Mouse (Mus musculus) liver, adult 2 months (tissue): Measurements from ENCODE around the gene Unc5b. TPM values are rescaled to one million over a fixed set of nuclear protein-coding genes. Genes with fewer than 3 reads are reported as not detected.

Experiments
- DNase-seq: peaks from one replicate; pipeline ENCODE4 v3.0.0-alpha.2; 2011; ENCODE audit warnings: low read depth, low spot score; ENCODE audit errors: extremely low read depth
- H3K27ac ChIP-seq: fragments of 200-500 bp; replicated peaks from 2 replicates; pipeline ENCODE4 v1.5.1; 2012; ENCODE audit warnings: low read depth, mild to moderate bottlenecking, control low read depth, inconsistent platforms, low read length; ENCODE audit not compliant: insufficient read depth
- H3K27me3 ChIP-seq: fragments of 200-500 bp; 2 replicates; pipeline ENCODE4 v1.6.1; 2012; ENCODE audit warnings: mild to moderate bottlenecking, moderate library complexity, low read length, inconsistent platforms; ENCODE audit not compliant: control insufficient read depth, insufficient read depth
- H3K36me3 ChIP-seq: fragments of 200-500 bp; 2 replicates; pipeline ENCODE4 v1.6.1; 2012; ENCODE audit warnings: low read length, inconsistent platforms; ENCODE audit not compliant: control insufficient read depth, insufficient read depth
- H3K4me1 ChIP-seq: fragments of 200-500 bp; 2 replicates; pipeline ENCODE4 v1.6.1; 2011; ENCODE audit warnings: low read length; ENCODE audit not compliant: control insufficient read depth, insufficient read depth
- H3K4me3 ChIP-seq: fragments of 200-500 bp; 2 replicates; pipeline ENCODE4 v1.5.1; 2011; ENCODE audit warnings: low read depth, mild to moderate bottlenecking, control low read depth, low read length, moderate library complexity; ENCODE audit not compliant: insufficient read depth
- H3K79me2 ChIP-seq: fragments of 200-500 bp; 2 replicates; pipeline ENCODE4 v1.6.1; 2012; ENCODE audit warnings: inconsistent platforms, mild to moderate bottlenecking, low read length, moderate library complexity; ENCODE audit not compliant: control insufficient read depth, insufficient read depth
- H3K9ac ChIP-seq: fragments of 200-500 bp; 2 replicates; pipeline ENCODE4 v1.6.1; 2012; ENCODE audit warnings: low read depth, mild to moderate bottlenecking, control low read depth, inconsistent platforms, low read length
- CTCF ChIP-seq: fragments of 200-500 bp; IDR thresholded peaks from 2 replicates; pipeline ENCODE4 v1.5.1; 2011; ENCODE audit warnings: low read depth, low read length, control low read depth
- POLR2A ChIP-seq: fragments of 200-500 bp; IDR thresholded peaks from 2 replicates; pipeline ENCODE4 v1.6.1; 2011; ENCODE audit warnings: low read length, control low read depth; ENCODE audit not compliant: insufficient read depth; ENCODE audit errors: extremely low read depth
- WGBS: fragments of 180-500 bp; shearing (Covaris S2); methylation state at CpG from one replicate; pipeline ENCODE4 v1.1.7; 2018; 5-methylcytosine and 5-hydroxymethylcytosine counted together
- polyA plus RNA-seq: library from polyadenylated mRNA; depleted of rRNA; stranded (reverse); fragments of >200 nt; gene quantifications from 2 replicates; pipeline ENCODE4 v1.2.3, GENCODE M21; 2012
- total RNA-seq: library from RNA; depleted of rRNA; stranded (reverse); fragments of >200 nt; gene quantifications from 2 replicates; pipeline ENCODE4 v1.2.3, GENCODE M21; 2014

Unc5b gene
- total and polyA plus RNA-seq, 2 experiments: 0.83 to 1.0 TPM

DNA sequence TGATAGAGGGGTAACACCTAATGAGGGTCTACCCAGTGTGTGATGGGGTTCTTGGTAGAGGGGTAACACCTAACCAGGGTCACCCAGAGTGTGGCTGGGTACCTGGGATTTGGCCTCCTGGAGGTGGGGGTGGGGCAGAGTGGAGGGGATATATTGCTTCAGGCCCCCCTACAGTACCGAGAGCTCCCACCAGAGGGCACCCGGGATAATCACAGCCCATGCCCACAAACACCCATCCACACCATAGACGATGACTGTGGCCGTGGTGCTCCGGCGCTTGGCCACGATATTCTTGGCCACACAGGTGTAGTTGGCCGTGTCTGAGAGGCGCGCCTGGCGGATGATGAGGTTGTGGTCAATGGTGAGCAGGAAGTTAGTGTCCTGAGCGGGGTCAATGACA, 52.8 kb downstream of the Unc5b start:
- no peak overlapping the region for H3K9ac ChIP-seq
- H3K4me3 ChIP-seq: no peak overlapping the region
- H3K27me3 ChIP-seq: no peaks in the 10 kb centered on the region
- no peaks in the 10 kb centered on the region for H3K4me1 ChIP-seq
- TF ChIP-seq CTCF: peak; percentile 61
- no peak for TF ChIP-seq POLR2A
- 68% methylated on average over 12 of the region's 12 CpGs for WGBS
- no peak for DNase-seq
- no peak overlapping the region for H3K27ac ChIP-seq
- H3K79me2 ChIP-seq: no peaks in the 10 kb centered on the region
- H3K36me3 ChIP-seq: no peaks in the 10 kb centered on the region

DNA sequence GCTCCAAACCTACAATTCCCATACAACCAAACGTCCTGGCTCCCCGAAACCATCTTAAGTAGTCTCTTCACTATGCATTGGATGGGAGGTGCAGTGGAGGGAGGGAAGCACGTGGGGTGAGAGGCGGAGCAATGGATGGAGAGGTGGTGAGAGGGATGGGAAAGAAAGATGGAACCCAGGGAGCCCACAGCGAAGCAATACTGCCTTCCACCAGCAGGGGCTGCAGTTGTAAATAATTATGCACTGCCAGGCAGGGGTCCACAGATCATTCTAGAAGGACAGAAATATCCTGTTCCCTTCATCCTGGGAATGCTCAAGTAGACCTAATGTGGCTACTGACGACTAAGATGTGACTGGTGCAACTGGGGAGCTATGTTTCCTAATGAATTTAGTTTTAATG, 55.9 kb downstream of the Unc5b start:
- H3K27ac ChIP-seq: no peak overlapping the region
- TF ChIP-seq POLR2A (no peak), CTCF (peak; percentile 50)
- WGBS: 87% methylated on average over 6 of the region's 6 CpGs
- no peak overlapping the region for H3K4me3 ChIP-seq
- no peaks in the 10 kb centered on the region for H3K79me2 ChIP-seq
- no peaks in the 10 kb centered on the region for H3K4me1 ChIP-seq
- no peaks in the 10 kb centered on the region for H3K36me3 ChIP-seq
- DNase-seq: no peak
- H3K27me3 ChIP-seq: no peaks in the 10 kb centered on the region
- no peak overlapping the region for H3K9ac ChIP-seq

DNA sequence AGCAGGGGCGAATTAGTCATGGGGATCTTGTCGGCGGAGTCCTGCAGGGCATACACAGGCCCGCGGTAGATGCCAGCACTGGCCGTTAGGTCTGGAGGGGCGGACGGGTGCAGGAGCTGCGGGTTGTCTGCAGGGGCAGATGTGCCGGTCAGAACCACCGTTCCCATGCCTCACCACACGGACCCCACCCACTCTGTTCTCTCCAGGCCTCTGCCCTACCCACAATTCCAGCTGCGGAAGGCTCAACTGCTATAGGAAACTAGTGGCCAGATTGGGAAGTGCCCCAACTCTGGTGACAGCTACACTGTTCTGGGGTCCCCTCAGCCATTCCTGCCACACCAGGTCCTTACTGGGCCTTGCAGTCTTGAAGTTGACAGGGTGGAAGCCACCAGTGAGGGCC, 56.8 kb downstream of the Unc5b start:
- DNase-seq: no peak
- TF ChIP-seq CTCF (no peak), POLR2A (no peak)
- Histone ChIP-seq H3K27ac (no peak overlapping the region), H3K79me2 (no peaks in the 10 kb centered on the region), H3K4me3 (no peak overlapping the region), H3K27me3 (no peaks in the 10 kb centered on the region), H3K36me3 (no peaks in the 10 kb centered on the region), H3K4me1 (no peaks in the 10 kb centered on the region), H3K9ac (no peak overlapping the region)
- 97% methylated on average over 13 of the region's 13 CpGs for WGBS

DNA sequence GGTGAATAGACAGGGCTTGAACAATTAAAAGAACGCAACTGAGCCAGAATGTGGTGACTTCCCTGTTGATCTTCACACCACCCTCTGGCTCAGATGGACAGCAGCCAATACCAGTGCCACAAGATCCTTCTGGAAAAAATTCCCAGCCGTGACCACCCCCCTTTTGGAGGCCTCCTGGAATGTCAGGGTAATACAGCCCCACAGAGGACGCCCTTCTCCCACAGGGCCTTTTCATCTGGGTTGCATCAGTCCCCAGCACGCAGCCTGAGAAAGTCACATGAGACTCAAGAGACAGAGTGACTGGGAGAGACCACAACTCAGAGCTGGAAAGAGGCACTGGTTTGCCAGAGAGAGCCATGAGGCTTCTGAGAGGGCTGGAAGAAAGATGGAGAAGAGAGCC, 60.5 kb downstream of the Unc5b start:
- no peak for DNase-seq
- Histone ChIP-seq H3K27ac (no peak overlapping the region), H3K79me2 (no peaks in the 10 kb centered on the region), H3K27me3 (no peaks in the 10 kb centered on the region), H3K4me1 (no peaks in the 10 kb centered on the region), H3K36me3 (no peaks in the 10 kb centered on the region), H3K4me3 (no peak overlapping the region), H3K9ac (no peak overlapping the region)
- TF ChIP-seq POLR2A (no peak), CTCF (no peak)
- 81% methylated on average over 4 of the region's 4 CpGs for WGBS

DNA sequence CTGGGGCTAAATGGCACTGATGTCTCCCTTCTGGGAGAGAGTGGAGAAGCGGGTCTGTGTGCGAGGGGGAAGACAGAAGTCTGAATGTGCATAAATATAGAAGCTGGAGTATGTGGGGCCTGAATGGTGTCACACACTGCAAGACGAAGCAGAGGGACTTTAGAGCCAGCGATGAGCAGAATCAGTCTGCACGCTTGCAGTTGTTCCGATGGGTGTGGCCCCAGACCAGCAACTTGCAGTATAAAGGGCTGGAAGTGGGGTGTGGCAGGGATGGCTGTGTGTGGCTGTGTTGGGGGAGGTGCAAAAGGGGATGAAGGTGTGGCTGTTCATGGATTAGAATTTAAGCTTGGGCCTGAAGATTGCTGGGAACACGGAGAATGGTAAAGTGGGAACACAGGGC, 62.8 kb downstream of the Unc5b start:
- Histone ChIP-seq H3K79me2 (no peaks in the 10 kb centered on the region), H3K36me3 (no peaks in the 10 kb centered on the region), H3K27ac (no peak overlapping the region), H3K27me3 (no peaks in the 10 kb centered on the region), H3K4me1 (no peaks in the 10 kb centered on the region), H3K4me3 (no peak overlapping the region), H3K9ac (no peak overlapping the region)
- DNase-seq: no peak
- 91% methylated on average over 7 of the region's 7 CpGs for WGBS
- TF ChIP-seq CTCF: no peak
- no peak for TF ChIP-seq POLR2A

DNA sequence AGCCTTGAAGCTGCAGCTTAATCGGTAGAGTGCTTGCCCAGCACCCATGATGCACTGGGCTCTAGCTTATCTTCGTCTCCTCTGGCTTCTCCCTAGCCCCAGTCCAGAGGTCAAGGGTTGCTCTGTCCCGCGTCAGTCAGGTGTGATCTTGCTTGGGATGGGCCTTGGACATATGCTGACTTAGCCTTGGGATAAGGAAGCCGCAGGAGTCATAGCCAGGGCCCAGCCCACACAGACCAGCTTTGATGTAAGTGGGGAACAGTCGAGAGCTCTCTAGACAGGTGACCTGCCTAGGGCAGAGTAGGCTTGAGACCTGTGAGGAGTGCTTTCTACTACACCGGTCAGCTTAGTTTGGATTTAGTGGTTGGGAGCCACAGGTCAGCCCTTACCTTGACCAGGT, 64.0 kb downstream of the Unc5b start:
- Histone ChIP-seq H3K79me2 (no peaks in the 10 kb centered on the region), H3K27me3 (no peaks in the 10 kb centered on the region), H3K27ac (no peak overlapping the region), H3K36me3 (no peaks in the 10 kb centered on the region), H3K9ac (no peak overlapping the region), H3K4me3 (no peak overlapping the region), H3K4me1 (no peaks in the 10 kb centered on the region)
- 53% methylated on average over 7 of the region's 7 CpGs for WGBS
- peak; percentile 15 for DNase-seq
- no peak for TF ChIP-seq CTCF
